Mouse (Mus musculus) forebrain, embryonic 14.5 days (tissue): Measurements from ENCODE around the gene Paqr5. TPM values are rescaled to one million over a fixed set of nuclear protein-coding genes. Genes with fewer than 3 reads are reported as not detected.

ENCODE experiments used
- ATAC-seq: fragments of 200-750 bp; cut with Nextera tagmentation; 2 replicates; pipeline ENCODE4 v1.8.0; 2017; ENCODE audit warnings: mild to moderate bottlenecking, moderate library complexity
- DNase-seq: peaks from one replicate; pipeline ENCODE4 v3.0.0-alpha.2; 2015; ENCODE audit warnings: low spot score
- H3K27ac ChIP-seq: fragments of 300-500 bp; sonication (generic); 2 replicates; pipeline ENCODE4 v1.5.1; 2014; ENCODE audit warnings: low read depth, mild to moderate bottlenecking, control low read depth, low read length, moderate library complexity
- H3K27me3 ChIP-seq: fragments of 300-500 bp; sonication (generic); replicated peaks from 2 replicates; pipeline ENCODE4 v1.6.1; 2014; ENCODE audit warnings: low read length, control low read depth, mixed read lengths; ENCODE audit not compliant: control insufficient read depth, insufficient read depth
- H3K36me3 ChIP-seq: fragments of 300-500 bp; sonication (generic); 2 replicates; pipeline ENCODE4 v1.6.1; 2014; ENCODE audit warnings: low read length, control low read depth; ENCODE audit not compliant: control insufficient read depth, insufficient read depth
- H3K4me1 ChIP-seq: fragments of 300-500 bp; sonication (generic); 2 replicates; pipeline ENCODE4 v1.6.1; 2014; ENCODE audit warnings: antibody characterized with exemption, low read length, control low read depth; ENCODE audit not compliant: control insufficient read depth, insufficient read depth
- H3K4me2 ChIP-seq: fragments of 300-500 bp; sonication (generic); 2 replicates; pipeline ENCODE4 v1.6.1; 2014; ENCODE audit warnings: mild to moderate bottlenecking, control low read depth, low read length
- H3K4me3 ChIP-seq: fragments of 300-500 bp; sonication (generic); 2 replicates; pipeline ENCODE4 v1.5.1; 2014; ENCODE audit warnings: low read depth, low read length, control low read depth
- H3K9ac ChIP-seq: fragments of 300-500 bp; sonication (generic); 2 replicates; pipeline ENCODE4 v1.6.1; 2014; ENCODE audit warnings: mild to moderate bottlenecking, low read length, control low read depth, moderate library complexity
- H3K9me3 ChIP-seq: fragments of 300-500 bp; sonication (generic); replicated peaks from 2 replicates; pipeline ENCODE4 v1.6.1; 2016; ENCODE audit warnings: low read length, control low read depth, mixed read lengths; ENCODE audit not compliant: control insufficient read depth
- WGBS: fragments of 180-500 bp; shearing (Covaris S2); extraction: QIAGEN DNeasy Blood & Tissue Kit; methylation state at CpG from one replicate; pipeline ENCODE4 v1.1.7; 2014; 5-methylcytosine and 5-hydroxymethylcytosine counted together
- polyA plus RNA-seq: library from polyadenylated mRNA; unstranded; fragments of >200 nt; fragmentation: Nextera tagmentation; extraction: Ambion mirVana; gene quantifications from 2 replicates; pipeline ENCODE4 v1.2.1, GENCODE M21; 2014

Gene Paqr5
- polyA plus RNA-seq, 1 experiment from 2014 or later: 0.55 TPM

GRCm38 (mm10) chr9:61911300-61912128 lies 115.1 kb downstream of the Paqr5 start:
- H3K4me3 ChIP-seq: no peak overlapping the region
- peaks cover 29% of the 10 kb centered on the region for H3K36me3 ChIP-seq
- H3K4me1 ChIP-seq: peaks cover 7% of the 10 kb centered on the region
- no peak overlapping the region for H3K4me2 ChIP-seq
- DNase-seq: no peak
- H3K27me3 ChIP-seq: no peaks in the 10 kb centered on the region
- ATAC-seq: no peak
- H3K9me3 ChIP-seq: no peaks in the 10 kb centered on the region
- 57% methylated on average over 6 of the region's 6 CpGs for WGBS
- no peak overlapping the region for H3K27ac ChIP-seq
- no peak overlapping the region for H3K9ac ChIP-seq

GRCm38 (mm10) chr9:61910526-61911256 lies 116.0 kb downstream of the Paqr5 start:
- H3K4me3 ChIP-seq: no peak overlapping the region
- H3K9me3 ChIP-seq: no peaks in the 10 kb centered on the region
- no peak overlapping the region for H3K4me2 ChIP-seq
- H3K9ac ChIP-seq: no peak overlapping the region
- H3K36me3 ChIP-seq: peaks cover 28% of the 10 kb centered on the region
- WGBS: 43% methylated on average over 20 of the region's 20 CpGs
- H3K27ac ChIP-seq: no peak overlapping the region
- ATAC-seq (no peak), DNase-seq (peak; percentile 54)
- no peaks in the 10 kb centered on the region for H3K27me3 ChIP-seq
- H3K4me1 ChIP-seq: peaks cover 7% of the 10 kb centered on the region

- WGBS: 100% methylated on average over 1 of the region's 1 CpGs
- Histone ChIP-seq H3K9me3 (no peaks in the 10 kb centered on the region), H3K27me3 (no peaks in the 10 kb centered on the region), H3K27ac (no peak overlapping the region), H3K9ac (no peak overlapping the region), H3K36me3 (peaks cover 28% of the 10 kb centered on the region), H3K4me3 (no peak overlapping the region), H3K4me2 (no peak overlapping the region), H3K4me1 (peaks cover 7% of the 10 kb centered on the region)
- ATAC-seq: no peak
- no peak for DNase-seq
These were observed 117.0 kb downstream of the Paqr5 start for GRCm38 (mm10) chr9:61909633-61910032.

GRCm38 (mm10) chr9:61908832-61909407 lies 117.7 kb downstream of the Paqr5 start:
- Histone ChIP-seq H3K4me1 (peaks cover 7% of the 10 kb centered on the region), H3K36me3 (peaks cover 28% of the 10 kb centered on the region), H3K9ac (no peak overlapping the region), H3K27me3 (no peaks in the 10 kb centered on the region), H3K4me2 (no peak overlapping the region), H3K4me3 (no peak overlapping the region), H3K27ac (no peak overlapping the region), H3K9me3 (no peaks in the 10 kb centered on the region)
- no peak for ATAC-seq
- DNase-seq: no peak
- 90% methylated on average over 11 of the region's 11 CpGs for WGBS

- Histone ChIP-seq H3K4me1 (peaks cover 3% of the 10 kb centered on the region), H3K36me3 (peaks cover 28% of the 10 kb centered on the region), H3K9ac (no peak overlapping the region), H3K4me3 (no peak overlapping the region), H3K4me2 (no peak overlapping the region), H3K9me3 (no peaks in the 10 kb centered on the region), H3K27ac (no peak overlapping the region), H3K27me3 (no peaks in the 10 kb centered on the region)
- ATAC-seq (no peak), DNase-seq (no peak)
- WGBS: 81% methylated on average over 3 of the region's 3 CpGs
These were observed 118.3 kb downstream of the Paqr5 start for GRCm38 (mm10) chr9:61908341-61908740.

- Histone ChIP-seq H3K9me3 (no peaks in the 10 kb centered on the region), H3K27ac (no peak overlapping the region), H3K9ac (no peak overlapping the region), H3K4me2 (no peak overlapping the region), H3K4me1 (no peaks in the 10 kb centered on the region), H3K4me3 (no peak overlapping the region), H3K27me3 (no peaks in the 10 kb centered on the region), H3K36me3 (peaks cover 23% of the 10 kb centered on the region)
- ATAC-seq: no peak
- 92% methylated on average over 4 of the region's 4 CpGs for WGBS
- DNase-seq: no peak
These were observed 118.9 kb downstream of the Paqr5 start for GRCm38 (mm10) chr9:61907621-61908295.

GRCm38 (mm10) chr9:61906912-61907311 lies 119.7 kb downstream of the Paqr5 start:
- DNase-seq (no peak), ATAC-seq (no peak)
- Histone ChIP-seq H3K9me3 (no peaks in the 10 kb centered on the region), H3K27ac (no peak overlapping the region), H3K4me2 (no peak overlapping the region), H3K9ac (no peak overlapping the region), H3K36me3 (peaks cover 15% of the 10 kb centered on the region), H3K27me3 (no peaks in the 10 kb centered on the region), H3K4me1 (no peaks in the 10 kb centered on the region), H3K4me3 (no peak overlapping the region)
- WGBS: 69% methylated on average over 10 of the region's 10 CpGs

GRCm38 (mm10) chr9:61905576-61905975 lies 121.1 kb downstream of the Paqr5 start:
- Histone ChIP-seq H3K27me3 (no peaks in the 10 kb centered on the region), H3K9me3 (no peaks in the 10 kb centered on the region), H3K4me3 (no peak overlapping the region), H3K4me1 (no peaks in the 10 kb centered on the region), H3K36me3 (0 out of 2 replicates have a peak, but pooled peaks cover 2% of the 10 kb centered on the region), H3K27ac (no peak overlapping the region), H3K4me2 (no peak overlapping the region), H3K9ac (no peak overlapping the region)
- no peak for ATAC-seq
- DNase-seq: no peak
- 69% methylated on average over 5 of the region's 5 CpGs for WGBS
